Mouse (Mus musculus) adrenal gland, adult (tissue): ENCODE data around the gene Sec62.
A peak's percentile ranks its signal among the peaks of the same experiment; 100 is the strongest.
"Not testable (repeated sequence)": the region's sequence is repeated elsewhere in the genome, so short reads cannot be mapped to it uniquely, and the experiment has no call there.

Source experiments
- DNase-seq, 2 experiments: peaks; one replicate each; pipeline ENCODE4 v3.0.0; 2022 to 2023; ENCODE audit warnings: low spot score in 1 of 2; ENCODE audit not compliant: inconsistent age in 2 of 2

Gene Sec62

GRCm38 (mm10) chr3:30831848-30832606 is 39.4 kb downstream of the Sec62 start:
- peak in 1 of 2 experiments; percentile 44 for DNase-seq

GRCm38 (mm10) chr3:30833254-30833653 is 40.6 kb downstream of the Sec62 start:
- DNase-seq, result no peak

- no peak for DNase-seq
These were observed 53.1 kb downstream of the Sec62 start for GRCm38 (mm10) chr3:30845755-30846154.

GRCm38 (mm10) chr3:30847413-30847812 is 54.7 kb downstream of the Sec62 start:
- no peak for DNase-seq

GRCm38 (mm10) chr3:30851422-30851821 is 58.7 kb downstream of the Sec62 start:
- no peak for DNase-seq

- DNase-seq, result no peak
These were observed 60.9 kb downstream of the Sec62 start for GRCm38 (mm10) chr3:30853596-30853995.

GRCm38 (mm10) chr3:30855604-30856458 is 63.2 kb downstream of the Sec62 start, which contains the start of gene Gpr160:
Gene Gpr160, plus strand, starts transcription at chr3:30855950.
- peak; percentile 79 to 91 for DNase-seq

- DNase-seq, result not testable (repeated sequence)
These were observed 66.9 kb downstream of the Sec62 start for GRCm38 (mm10) chr3:30859599-30859998.

GRCm38 (mm10) chr3:30860705-30861104 is 68.0 kb downstream of the Sec62 start:
- DNase-seq, result no peak

GRCm38 (mm10) chr3:30863712-30864435 is 71.2 kb downstream of the Sec62 start:
- no peak for DNase-seq

GRCm38 (mm10) chr3:30864640-30865039 is 72.0 kb downstream of the Sec62 start:
- DNase-seq, result no peak

GRCm38 (mm10) chr3:30868176-30868575 is 75.5 kb downstream of the Sec62 start:
- DNase-seq, result peak; percentile 75 to 77

GRCm38 (mm10) chr3:30868625-30869024 is 76.0 kb downstream of the Sec62 start:
- DNase-seq, result no peak

- no peak for DNase-seq
These were observed 77.3 kb downstream of the Sec62 start for GRCm38 (mm10) chr3:30869995-30870394.
